Mouse (Mus musculus) megakaryocyte, embryonic 14.5 days (primary cell): ENCODE measurements around the gene Trnau1ap. TPM values are rescaled to one million over a fixed set of nuclear protein-coding genes. Genes with fewer than 3 reads are reported as not detected.

ENCODE experiments used
- H3K27me3 ChIP-seq: replicated peaks from 2 replicates; pipeline ENCODE3; 2012; ENCODE audit warnings: inconsistent platforms
- H3K36me3 ChIP-seq: replicated peaks from 2 replicates; pipeline ENCODE3; 2012; ENCODE audit warnings: low read length, inconsistent platforms, mixed read lengths
- H3K4me1 ChIP-seq: 2 replicates; pipeline ENCODE4 v1.6.1; 2012; ENCODE audit warnings: inconsistent platforms
- H3K4me3 ChIP-seq: replicated peaks from 2 replicates; pipeline ENCODE3; 2012; ENCODE audit warnings: moderate library complexity, mild to moderate bottlenecking, inconsistent platforms
- H3K9me3 ChIP-seq: 2 replicates; pipeline ENCODE4 v1.6.1; 2012; ENCODE audit warnings: inconsistent platforms
- FLI1 ChIP-seq: IDR thresholded peaks from 2 replicates; pipeline ENCODE4 v1.6.1; 2012; ENCODE audit warnings: low read length, inconsistent platforms, mixed read lengths
- GATA1 ChIP-seq: IDR thresholded peaks from 3 replicates; pipeline ENCODE4 v1.6.1; 2012; ENCODE audit warnings: mixed read lengths, low read length, inconsistent platforms, borderline replicate concordance
- polyA plus RNA-seq: library from polyadenylated mRNA; stranded (reverse); fragments of >175 nt; gene quantifications from 2 replicates; pipeline ENCODE4 v1.2.3, GENCODE M21; 2012; ENCODE audit warnings: low replicate concordance; ENCODE audit not compliant: insufficient read depth

Trnau1ap gene
- polyA plus RNA-seq, 1 experiment: 58.9 TPM

DNA sequence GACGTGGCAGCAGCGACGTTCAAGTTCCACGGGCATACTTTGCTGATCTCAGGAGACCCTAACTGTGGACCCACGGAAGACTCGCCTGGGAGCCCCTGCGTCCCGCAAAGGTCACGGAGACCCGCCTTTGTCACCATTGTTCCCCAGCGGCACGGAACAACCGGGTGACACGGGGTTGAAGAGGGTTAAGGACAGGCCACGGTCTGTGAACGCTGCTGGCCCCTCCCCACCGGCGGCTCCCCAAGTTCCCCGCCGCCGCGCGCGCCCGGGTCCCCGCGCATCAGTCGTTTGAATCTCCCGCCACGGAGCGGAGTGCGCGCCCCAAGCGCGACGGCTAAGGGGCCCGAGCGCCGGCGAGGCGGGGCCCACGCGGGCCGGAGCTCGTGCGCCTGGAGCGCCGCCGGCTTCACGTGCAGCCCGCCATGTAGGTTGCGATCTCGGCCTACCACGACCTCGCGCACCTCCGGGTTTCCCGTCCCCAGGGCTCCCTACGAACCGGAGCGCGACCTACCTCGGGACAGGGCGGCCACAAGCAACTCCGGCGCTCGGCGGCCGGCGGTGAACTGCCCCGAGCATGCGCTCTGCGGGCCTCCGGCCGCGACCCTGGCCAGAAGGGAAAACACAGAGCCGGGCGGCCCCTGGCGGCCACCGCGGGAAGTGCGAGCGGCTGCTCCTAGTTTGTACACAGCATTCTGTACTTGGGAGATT is 16.0 kb upstream of the Trnau1ap start:
- Histone ChIP-seq H3K36me3 (peaks cover 25% of the 10 kb centered on the region), H3K9me3 (no peaks in the 10 kb centered on the region)
- TF ChIP-seq GATA1 (no peak), FLI1 (no peak; the same call in 1 of the 2 replicates)

GRCm38 (mm10) chr4:132344403-132345134 is 15.2 kb upstream of the Trnau1ap start:
- Histone ChIP-seq H3K36me3 (peaks cover 26% of the 10 kb centered on the region), H3K27me3 (no peaks in the 10 kb centered on the region), H3K9me3 (no peaks in the 10 kb centered on the region), H3K4me3 (peak overlapping the region; percentile 97), H3K4me1 (peaks cover 60% of the 10 kb centered on the region)
- TF ChIP-seq FLI1 (no peak), GATA1 (no peak)

More for the DNA sequence above, 16.0 kb upstream of the Trnau1ap start:
- Histone ChIP-seq H3K4me1 (peaks cover 64% of the 10 kb centered on the region), H3K4me3 (peak overlapping the region; percentile 97), H3K27me3 (no peaks in the 10 kb centered on the region)

- TF ChIP-seq GATA1 (no peak), FLI1 (no peak)
- no peaks in the 10 kb centered on the region for H3K27me3 ChIP-seq
- peaks cover 51% of the 10 kb centered on the region for H3K36me3 ChIP-seq
- peaks cover 60% of the 10 kb centered on the region for H3K4me1 ChIP-seq
- no peak overlapping the region for H3K4me3 ChIP-seq
- H3K9me3 ChIP-seq: no peaks in the 10 kb centered on the region
Observed at GRCm38 (mm10) chr4:132341451-132341850, 12.1 kb upstream of the Trnau1ap start.

GRCm38 (mm10) chr4:132338943-132339342 is 9.6 kb upstream of the Trnau1ap start:
- no peak overlapping the region for H3K4me3 ChIP-seq
- H3K27me3 ChIP-seq: no peaks in the 10 kb centered on the region
- H3K36me3 ChIP-seq: peaks cover 75% of the 10 kb centered on the region
- no peaks in the 10 kb centered on the region for H3K9me3 ChIP-seq
- H3K4me1 ChIP-seq: peaks cover 39% of the 10 kb centered on the region
- TF ChIP-seq GATA1: no peak

- no peak for TF ChIP-seq FLI1
- TF ChIP-seq GATA1: no peak
- peaks cover 60% of the 10 kb centered on the region for H3K36me3 ChIP-seq
- no peaks in the 10 kb centered on the region for H3K9me3 ChIP-seq
Observed at GRCm38 (mm10) chr4:132332880-132333279, 3.5 kb upstream of the Trnau1ap start.

GRCm38 (mm10) chr4:132331960-132332359 is 2.6 kb upstream of the Trnau1ap start:
- TF ChIP-seq GATA1 (no peak), FLI1 (no peak)
- no peaks in the 10 kb centered on the region for H3K27me3 ChIP-seq
- no peaks in the 10 kb centered on the region for H3K9me3 ChIP-seq
- H3K36me3 ChIP-seq: peaks cover 56% of the 10 kb centered on the region
- peaks cover 29% of the 10 kb centered on the region for H3K4me1 ChIP-seq
- no peak overlapping the region for H3K4me3 ChIP-seq

More at GRCm38 (mm10) chr4:132332880-132333279, 3.5 kb upstream of the Trnau1ap start:
- no peak overlapping the region for H3K4me3 ChIP-seq
- H3K4me1 ChIP-seq: peaks cover 34% of the 10 kb centered on the region
- H3K27me3 ChIP-seq: no peaks in the 10 kb centered on the region

DNA sequence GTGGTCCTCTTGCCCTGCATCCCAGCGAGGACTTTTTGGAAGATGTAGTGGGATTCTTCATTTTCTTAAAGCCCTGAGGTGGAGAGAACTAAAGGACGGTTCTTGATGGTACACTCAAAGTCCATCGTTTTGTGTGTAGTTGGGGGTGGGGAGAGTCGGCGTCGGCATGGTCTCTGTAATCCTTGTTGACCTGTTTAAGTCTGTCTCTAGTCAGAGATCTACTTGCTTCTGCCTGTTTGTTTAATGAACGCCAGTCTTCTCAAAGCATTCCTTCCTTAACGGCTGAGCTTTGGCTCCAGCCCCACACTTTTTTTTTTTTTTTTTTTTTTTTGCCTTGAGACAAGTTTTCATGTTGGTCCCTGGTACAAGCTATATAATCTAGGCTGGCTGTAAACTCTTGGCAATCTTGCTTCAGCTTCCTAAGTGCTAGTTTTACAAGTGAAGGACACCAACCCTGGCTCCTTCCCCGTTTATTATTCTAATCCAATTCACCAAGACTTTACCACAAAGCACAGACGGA is 557 bp upstream of the Trnau1ap start:
- peaks cover 57% of the 10 kb centered on the region for H3K36me3 ChIP-seq

DNA sequence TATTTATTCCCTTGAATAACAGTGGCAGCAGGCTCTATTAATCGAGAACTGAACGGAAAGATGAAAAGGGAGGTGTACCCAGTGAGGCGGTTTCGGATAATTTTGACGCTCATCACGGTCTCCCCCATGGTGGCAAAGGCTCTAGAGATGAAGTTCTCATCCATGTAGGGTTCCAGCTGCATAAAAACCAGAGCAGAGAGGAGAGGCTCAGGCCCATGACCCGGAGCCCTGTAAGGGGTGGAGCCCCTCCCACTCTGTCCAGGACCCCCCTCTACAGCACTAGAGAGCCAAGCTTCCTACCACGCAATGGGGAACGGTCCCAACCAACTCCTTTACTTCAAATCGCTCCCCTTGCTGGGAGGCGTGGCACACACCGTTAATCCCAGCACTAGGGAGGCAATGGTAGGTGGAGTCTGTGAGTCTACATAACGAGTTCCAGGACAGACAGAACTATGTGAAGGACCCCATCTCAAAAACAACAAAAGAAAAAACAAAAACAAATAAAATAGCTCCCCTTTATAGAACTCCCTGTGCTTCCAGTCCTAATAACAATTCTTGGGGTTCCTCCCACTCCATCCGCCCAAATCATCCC is 851 bp downstream of the Trnau1ap start:
- Histone ChIP-seq H3K4me3 (peak overlapping the region; percentile 99), H3K9me3 (no peaks in the 10 kb centered on the region), H3K4me1 (peaks cover 29% of the 10 kb centered on the region), H3K36me3 (peaks cover 57% of the 10 kb centered on the region), H3K27me3 (no peaks in the 10 kb centered on the region)
- TF ChIP-seq FLI1: no peak
- TF ChIP-seq GATA1: no peak

More for the DNA sequence above, 557 bp upstream of the Trnau1ap start:
- H3K9me3 ChIP-seq: no peaks in the 10 kb centered on the region
- peaks cover 29% of the 10 kb centered on the region for H3K4me1 ChIP-seq
- H3K4me3 ChIP-seq: peak overlapping the region; percentile 99
- H3K27me3 ChIP-seq: no peaks in the 10 kb centered on the region
- TF ChIP-seq GATA1: no peak
- TF ChIP-seq FLI1: no peak

DNA sequence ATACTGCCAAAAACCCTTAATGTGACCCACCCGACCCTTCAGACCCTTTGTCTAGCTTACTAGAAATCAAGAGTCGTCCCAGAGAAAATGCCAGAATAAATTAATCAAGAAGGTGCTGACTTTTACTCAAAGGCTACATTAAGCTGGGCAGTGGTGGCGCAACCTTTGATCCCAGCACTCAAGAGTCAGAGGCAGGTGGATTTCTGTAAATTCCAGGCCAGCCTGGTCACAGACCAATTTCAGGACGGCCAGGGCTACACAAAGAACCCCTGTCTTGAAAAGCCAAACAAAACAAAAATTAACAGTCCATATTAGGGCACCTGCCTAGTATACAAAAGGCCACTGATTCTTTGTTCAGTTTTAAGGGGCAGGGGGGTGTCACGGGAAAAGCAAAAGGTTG is 2.9 kb downstream of the Trnau1ap start:
- H3K27me3 ChIP-seq: no peaks in the 10 kb centered on the region
- TF ChIP-seq FLI1 (no peak), GATA1 (no peak)
- H3K4me1 ChIP-seq: peaks cover 29% of the 10 kb centered on the region
- peaks cover 58% of the 10 kb centered on the region for H3K36me3 ChIP-seq
- H3K9me3 ChIP-seq: no peaks in the 10 kb centered on the region
- no peak overlapping the region for H3K4me3 ChIP-seq

DNA sequence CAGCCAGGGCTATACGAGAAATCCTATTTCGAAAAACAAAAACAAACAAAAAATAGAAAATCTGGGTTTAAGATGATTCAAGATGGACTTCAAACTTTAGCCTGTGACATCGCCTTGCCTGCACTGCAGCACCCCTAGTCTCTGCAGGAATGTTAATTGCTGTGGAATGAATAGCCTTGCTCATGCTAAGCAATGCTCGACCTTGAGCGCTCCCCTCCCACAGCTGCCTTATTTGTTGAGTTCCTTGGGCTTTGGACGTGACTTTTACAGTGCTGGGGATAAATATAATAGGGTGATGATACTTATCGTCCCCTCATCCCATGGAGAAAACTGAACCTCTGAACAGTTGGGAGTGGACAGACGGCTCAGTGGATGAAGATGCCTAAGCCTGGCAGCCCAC is 13.6 kb downstream of the Trnau1ap start:
- Histone ChIP-seq H3K9me3 (no peaks in the 10 kb centered on the region), H3K4me1 (peaks cover 2% of the 10 kb centered on the region), H3K36me3 (peaks cover 87% of the 10 kb centered on the region), H3K4me3 (no peak overlapping the region), H3K27me3 (no peaks in the 10 kb centered on the region)
- no peak for TF ChIP-seq FLI1
- TF ChIP-seq GATA1: no peak
